Mouse (Mus musculus): ENCODE results near the gene Slc6a5. TPM values are rescaled to one million over a fixed set of nuclear protein-coding genes. Genes with fewer than 3 reads are reported as not detected.

Gene Slc6a5
- polyA plus RNA-seq (2014; fragmentation: Nextera tagmentation; extraction: Ambion mirVana): not detected in 2 replicates

GRCm38 (mm10) chr7:49909850-49910249 lies at the start of gene Slc6a5:
TSS of gene Slc6a5 (plus strand) at chr7:49910146.
- Histone ChIP-seq H3K27ac (ENCODE audit: low read depth) (no peak within 1 kb of the TSS), H3K27me3 (ENCODE audit: insufficient read depth, low read length) (peaks cover 97% of the 10 kb centered on the region), H3K9ac (no peak within 1 kb of the TSS), H3K4me3 (ENCODE audit: low read depth, low read length) (no peak within 1 kb of the TSS), H3K36me3 (ENCODE audit: insufficient read depth) (no peaks in the 10 kb centered on the region), H3K4me1 (ENCODE audit: insufficient read depth) (no peaks in the 10 kb centered on the region), H3K4me2 (no peak within 1 kb of the TSS), H3K9me3 (ENCODE audit: low read depth, low read length) (no peaks in the 10 kb centered on the region)
- 2% methylated on average over 15 of the region's 15 CpGs for WGBS
- no peak for TF ChIP-seq CTCF (IDR thresholded peaks at IDR 0.05; ENCODE audit: low read depth)
- ATAC-seq (ENCODE audit: insufficient read depth) (no peak), DNase-seq (no peak)

DNA sequence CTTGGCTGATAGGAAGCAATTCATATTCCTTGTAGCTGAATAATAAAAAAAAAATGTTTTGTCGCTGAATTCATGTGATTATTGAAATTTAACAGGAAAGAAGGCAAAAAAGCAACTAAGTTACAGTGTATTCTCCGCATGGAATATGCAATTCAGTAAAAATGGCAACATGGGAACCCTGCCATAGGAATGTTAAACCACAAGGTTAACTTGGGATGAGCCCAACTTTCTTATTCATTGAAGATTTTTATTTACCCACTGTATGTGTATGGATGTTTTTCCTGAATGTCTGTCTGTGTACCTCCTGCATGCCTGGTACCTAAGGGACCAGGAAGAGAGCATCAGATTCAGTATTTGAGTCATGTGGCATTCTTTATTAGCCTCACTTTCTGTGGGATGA lies 48.8 kb upstream of the Slc6a5 start:
- H3K27me3 ChIP-seq (ENCODE audit: insufficient read depth, low read length): no peaks in the 10 kb centered on the region
- H3K36me3 ChIP-seq (ENCODE audit: insufficient read depth): peaks cover 39% of the 10 kb centered on the region
- 91% methylated on average over 2 of the region's 2 CpGs for WGBS
- no peak overlapping the region for H3K27ac ChIP-seq (ENCODE audit: low read depth)
- no peaks in the 10 kb centered on the region for H3K4me1 ChIP-seq (ENCODE audit: insufficient read depth)
- TF ChIP-seq CTCF (IDR thresholded peaks at IDR 0.05; ENCODE audit: low read depth): no peak
- ATAC-seq (ENCODE audit: insufficient read depth) (no peak), DNase-seq (no peak)
- no peak overlapping the region for H3K4me3 ChIP-seq (ENCODE audit: low read depth, low read length)
- no peak overlapping the region for H3K9ac ChIP-seq
- no peak overlapping the region for H3K4me2 ChIP-seq
- H3K9me3 ChIP-seq (ENCODE audit: low read depth, low read length): no peaks in the 10 kb centered on the region

DNA sequence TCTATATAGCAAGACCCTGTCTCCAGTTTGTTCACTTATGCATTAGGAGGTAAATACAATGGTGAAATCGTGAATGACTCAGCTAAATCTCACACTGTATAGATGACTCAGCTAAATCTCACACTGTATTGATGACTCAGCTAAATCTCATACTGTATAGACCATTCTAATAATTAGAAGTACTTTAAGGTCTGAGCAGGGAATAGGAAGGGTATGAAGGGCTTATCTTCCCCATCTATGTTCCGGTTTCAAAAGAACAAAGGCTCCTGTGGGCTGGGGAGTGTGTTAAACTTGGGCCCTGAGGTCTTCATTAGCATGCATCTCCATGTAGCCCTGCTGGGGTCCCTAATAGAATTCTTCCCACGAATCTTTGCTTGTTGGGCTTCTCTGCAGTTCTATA lies 46.2 kb upstream of the Slc6a5 start:
- H3K4me1 ChIP-seq (ENCODE audit: insufficient read depth): no peaks in the 10 kb centered on the region
- H3K27me3 ChIP-seq (ENCODE audit: insufficient read depth, low read length): no peaks in the 10 kb centered on the region
- no peak for ATAC-seq (ENCODE audit: insufficient read depth)
- no peaks in the 10 kb centered on the region for H3K9me3 ChIP-seq (ENCODE audit: low read depth, low read length)
- peaks cover 13% of the 10 kb centered on the region; the same call in 1 of the 2 replicates for H3K36me3 ChIP-seq (ENCODE audit: insufficient read depth)
- 77% methylated on average over 3 of the region's 3 CpGs for WGBS
- no peak for DNase-seq
- no peak for TF ChIP-seq CTCF (IDR thresholded peaks at IDR 0.05; ENCODE audit: low read depth)
- no peak overlapping the region for H3K9ac ChIP-seq
- no peak overlapping the region for H3K27ac ChIP-seq (ENCODE audit: low read depth)
- H3K4me3 ChIP-seq (ENCODE audit: low read depth, low read length): no peak overlapping the region
- no peak overlapping the region for H3K4me2 ChIP-seq

GRCm38 (mm10) chr7:49869656-49870055 lies 40.3 kb upstream of the Slc6a5 start:
- H3K4me1 ChIP-seq (ENCODE audit: insufficient read depth): no peaks in the 10 kb centered on the region
- no peak overlapping the region for H3K4me2 ChIP-seq
- TF ChIP-seq CTCF (IDR thresholded peaks at IDR 0.05; ENCODE audit: low read depth): no peak
- WGBS: 71% methylated on average over 5 of the region's 5 CpGs
- DNase-seq (no peak), ATAC-seq (ENCODE audit: insufficient read depth) (no peak)
- H3K9me3 ChIP-seq (ENCODE audit: low read depth, low read length): no peaks in the 10 kb centered on the region
- H3K9ac ChIP-seq: no peak overlapping the region
- no peak overlapping the region for H3K27ac ChIP-seq (ENCODE audit: low read depth)
- H3K4me3 ChIP-seq (ENCODE audit: low read depth, low read length): no peak overlapping the region
- H3K27me3 ChIP-seq (ENCODE audit: insufficient read depth, low read length): no peaks in the 10 kb centered on the region
- no peaks in the 10 kb centered on the region for H3K36me3 ChIP-seq (ENCODE audit: insufficient read depth)

- 52% methylated on average over 3 of the region's 3 CpGs for WGBS
- H3K4me1 ChIP-seq (ENCODE audit: insufficient read depth): no peaks in the 10 kb centered on the region
- H3K4me2 ChIP-seq: no peak overlapping the region
- no peak overlapping the region for H3K9ac ChIP-seq
- no peaks in the 10 kb centered on the region for H3K36me3 ChIP-seq (ENCODE audit: insufficient read depth)
- no peaks in the 10 kb centered on the region for H3K9me3 ChIP-seq (ENCODE audit: low read depth, low read length)
- ATAC-seq (ENCODE audit: insufficient read depth) (no peak), DNase-seq (no peak)
- no peak overlapping the region for H3K27ac ChIP-seq (ENCODE audit: low read depth)
- no peak overlapping the region for H3K4me3 ChIP-seq (ENCODE audit: low read depth, low read length)
- H3K27me3 ChIP-seq (ENCODE audit: insufficient read depth, low read length): no peaks in the 10 kb centered on the region
- no peak for TF ChIP-seq CTCF (IDR thresholded peaks at IDR 0.05; ENCODE audit: low read depth)
Observed at GRCm38 (mm10) chr7:49870276-49870675, 39.7 kb upstream of the Slc6a5 start.

- 76% methylated on average over 5 of the region's 5 CpGs for WGBS
- no peak for TF ChIP-seq CTCF (IDR thresholded peaks at IDR 0.05; ENCODE audit: low read depth)
- Histone ChIP-seq H3K4me1 (ENCODE audit: insufficient read depth) (no peaks in the 10 kb centered on the region; the same call in 1 of the 2 replicates), H3K27ac (ENCODE audit: low read depth) (no peak overlapping the region), H3K4me2 (no peak overlapping the region), H3K27me3 (ENCODE audit: insufficient read depth, low read length) (no peaks in the 10 kb centered on the region), H3K9me3 (ENCODE audit: low read depth, low read length) (no peaks in the 10 kb centered on the region), H3K4me3 (ENCODE audit: low read depth, low read length) (no peak overlapping the region), H3K36me3 (ENCODE audit: insufficient read depth) (no peaks in the 10 kb centered on the region), H3K9ac (no peak overlapping the region)
- ATAC-seq (ENCODE audit: insufficient read depth): no peak
- no peak for DNase-seq
Observed at GRCm38 (mm10) chr7:49877307-49877706, 32.6 kb upstream of the Slc6a5 start.

- H3K27ac ChIP-seq (ENCODE audit: low read depth): no peak overlapping the region
- TF ChIP-seq CTCF (IDR thresholded peaks at IDR 0.05; ENCODE audit: low read depth): no peak
- WGBS: 80% methylated on average over 13 of the region's 13 CpGs
Observed at GRCm38 (mm10) chr7:49879051-49879450, 30.9 kb upstream of the Slc6a5 start.

More at GRCm38 (mm10) chr7:49879051-49879450, 30.9 kb upstream of the Slc6a5 start:
- no peaks in the 10 kb centered on the region for H3K36me3 ChIP-seq (ENCODE audit: insufficient read depth)
- H3K4me1 ChIP-seq (ENCODE audit: insufficient read depth): no peaks in the 10 kb centered on the region; the same call in 1 of the 2 replicates
- H3K9me3 ChIP-seq (ENCODE audit: low read depth, low read length): no peaks in the 10 kb centered on the region
- H3K27me3 ChIP-seq (ENCODE audit: insufficient read depth, low read length): no peaks in the 10 kb centered on the region
- no peak for ATAC-seq (ENCODE audit: insufficient read depth)
- H3K4me2 ChIP-seq: no peak overlapping the region
- no peak overlapping the region for H3K9ac ChIP-seq
- no peak overlapping the region for H3K4me3 ChIP-seq (ENCODE audit: low read depth, low read length)
- no peak for DNase-seq
